Mouse (Mus musculus): ENCODE measurements around the gene Hbb-y.

GRCm38 (mm10) chr7:103825536-103826254 is 27.3 kb downstream of the Hbb-y start:
- TF ChIP-seq MAX (IDR thresholded peaks at IDR 0.05; ENCODE audit: low read length) (no peak), ZNF384 (IDR thresholded peaks at IDR 0.05; ENCODE audit: low read depth, low read length) (no peak), EP300 (IDR thresholded peaks at IDR 0.05; ENCODE audit: low read depth in 1 of 2, low read length in 2 of 2) (no peak), GABPA (IDR thresholded peaks at IDR 0.05; ENCODE audit: low read depth, low read length) (no peak)

Measured in MEL (cell line).